Mouse (Mus musculus): Measurements from ENCODE around the gene Hspg2.

GRCm38 (mm10) chr4:137521966-137522365, 53.4 kb downstream of the Hspg2 start:
- TF ChIP-seq RCOR1 (conservative IDR thresholded peaks at IDR 0.05; ENCODE audit: low read depth, low read length) (no peak), CTCF (conservative IDR thresholded peaks at IDR 0.05 in 1 of 2, IDR thresholded peaks at IDR 0.05 in 1 of 2; ENCODE audit: low read depth in 2 of 2, low read length in 2 of 2) (no peak), POLR2AphosphoS2 (IDR thresholded peaks at IDR 0.05; ENCODE audit: low read depth, low read length) (no peak), MXI1 (IDR thresholded peaks at IDR 0.05; ENCODE audit: low read depth, low read length) (no peak), HCFC1 (IDR thresholded peaks at IDR 0.05; ENCODE audit: low read depth, low read length) (no peak), USF1 (IDR thresholded peaks at IDR 0.05; ENCODE audit: low read depth, low read length) (no peak)

Measured in CH12.LX (cell line).